Mouse (Mus musculus): ENCODE results near the gene Samd4b. TPM values are rescaled to one million over a fixed set of nuclear protein-coding genes. Genes with fewer than 3 reads are reported as not detected.

The Samd4b gene
- polyA plus RNA-seq, 1 experiment from 2014 or later: 25.1 TPM

DNA sequence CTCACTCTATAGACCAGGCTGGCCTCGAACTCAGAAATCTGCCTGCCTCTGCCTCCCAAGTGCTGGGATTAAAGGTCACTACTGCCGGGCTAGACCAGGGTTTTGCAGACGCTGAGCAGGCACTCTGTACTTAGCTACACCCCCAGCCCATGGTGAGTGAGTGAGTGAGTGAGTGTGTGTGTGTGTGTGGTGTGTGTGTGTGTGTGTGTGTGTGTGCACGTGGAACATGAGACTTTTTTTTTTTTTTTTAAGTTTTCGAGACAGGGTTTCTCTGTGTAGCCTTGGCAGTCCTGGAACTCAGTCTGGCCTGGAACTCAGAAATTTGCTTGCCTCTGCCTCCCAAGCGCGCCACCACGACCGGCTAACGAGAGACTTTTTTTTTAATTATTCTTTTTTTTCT is 223.3 kb downstream of the Samd4b start:
- 85% methylated on average over 10 of the region's 10 CpGs for WGBS
- H3K27ac ChIP-seq (ENCODE audit: low read depth, low read length): peak overlapping the region; percentile 82; the same call in 1 of the 2 replicates
- no peak for ATAC-seq (ENCODE audit: low read depth)
- H3K36me3 ChIP-seq (ENCODE audit: control insufficient read depth, insufficient read depth, low read length): no peaks in the 10 kb centered on the region
- H3K4me1 ChIP-seq (ENCODE audit: control insufficient read depth, insufficient read depth, low read length): peaks cover 17% of the 10 kb centered on the region
- H3K4me2 ChIP-seq (ENCODE audit: low read depth, low read length): no peak overlapping the region
- no peak overlapping the region for H3K4me3 ChIP-seq (ENCODE audit: low read depth, low read length)
- H3K27me3 ChIP-seq (ENCODE audit: control insufficient read depth, insufficient read depth, low read length): no peaks in the 10 kb centered on the region
- no peaks in the 10 kb centered on the region for H3K9me3 ChIP-seq (ENCODE audit: control insufficient read depth, low read length)
- no peak overlapping the region for H3K9ac ChIP-seq (replicated peaks; ENCODE audit: low read depth, low read length)

DNA sequence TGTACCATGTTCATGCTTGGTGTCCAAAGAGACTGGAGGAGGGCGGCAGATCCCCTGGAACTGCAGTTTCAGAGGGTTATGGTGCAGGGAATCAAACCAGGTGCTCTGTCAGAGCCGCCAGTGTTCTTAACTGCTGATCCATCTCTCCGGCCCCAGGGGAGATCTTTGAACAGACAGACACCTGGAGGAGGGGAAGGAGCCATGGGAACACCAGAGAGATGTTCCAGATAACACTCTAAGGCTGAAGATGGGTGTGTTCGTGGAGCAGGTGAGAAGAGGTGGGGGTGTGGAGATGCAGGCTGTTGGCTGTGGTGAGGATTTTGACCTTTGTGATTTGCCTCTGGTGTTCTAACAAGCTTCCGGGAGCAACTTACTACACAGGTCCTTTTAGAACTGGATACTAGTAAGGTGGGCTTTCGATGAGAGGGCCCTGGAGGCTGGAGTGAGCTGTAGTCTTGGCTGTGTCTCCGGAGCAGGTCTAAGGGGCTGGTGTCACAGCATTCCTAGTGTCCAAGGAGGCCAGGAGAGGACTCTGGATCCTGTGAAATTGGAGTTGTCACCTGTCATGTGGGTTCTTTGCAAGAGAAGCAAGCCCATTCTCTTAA is 224.0 kb downstream of the Samd4b start:
- Histone ChIP-seq H3K4me2 (ENCODE audit: low read depth, low read length) (no peak overlapping the region), H3K9me3 (ENCODE audit: control insufficient read depth, low read length) (no peaks in the 10 kb centered on the region), H3K9ac (replicated peaks; ENCODE audit: low read depth, low read length) (no peak overlapping the region), H3K36me3 (ENCODE audit: control insufficient read depth, insufficient read depth, low read length) (no peaks in the 10 kb centered on the region), H3K4me3 (ENCODE audit: low read depth, low read length) (no peak overlapping the region), H3K4me1 (ENCODE audit: control insufficient read depth, insufficient read depth, low read length) (peaks cover 14% of the 10 kb centered on the region), H3K27me3 (ENCODE audit: control insufficient read depth, insufficient read depth, low read length) (no peaks in the 10 kb centered on the region), H3K27ac (ENCODE audit: low read depth, low read length) (no peak overlapping the region)
- 88% methylated on average over 7 of the region's 7 CpGs for WGBS
- no peak for ATAC-seq (ENCODE audit: low read depth)

DNA sequence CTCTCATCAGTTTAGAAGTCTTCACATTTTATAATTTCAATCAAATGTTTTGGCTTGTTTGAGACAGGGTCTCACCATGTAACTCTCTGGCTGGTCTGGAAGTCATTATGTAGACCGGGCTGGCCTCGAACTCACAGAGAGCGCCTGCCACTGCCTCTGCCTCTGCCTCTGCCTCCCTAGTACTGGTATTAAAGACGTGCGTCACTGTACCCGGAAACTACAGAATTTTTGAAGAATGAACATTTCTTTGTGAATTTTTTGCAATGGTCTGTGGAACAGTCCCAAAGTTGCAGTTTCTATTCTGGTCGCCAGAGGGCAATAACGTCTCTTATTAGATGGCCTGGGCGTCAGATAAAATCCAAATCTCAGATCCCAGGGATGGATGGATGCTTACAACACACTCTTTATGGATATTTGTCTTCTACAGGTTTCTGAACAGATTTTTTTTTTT is 224.8 kb downstream of the Samd4b start:
- Histone ChIP-seq H3K27ac (ENCODE audit: low read depth, low read length) (peak overlapping the region; percentile 62; the same call in 1 of the 2 replicates), H3K9ac (replicated peaks; ENCODE audit: low read depth, low read length) (peak overlapping the region; percentile 16; the same call in 1 of the 2 replicates), H3K9me3 (ENCODE audit: control insufficient read depth, low read length) (no peaks in the 10 kb centered on the region), H3K4me3 (ENCODE audit: low read depth, low read length) (peak overlapping the region; percentile 79), H3K4me2 (ENCODE audit: low read depth, low read length) (peak overlapping the region; percentile 97), H3K27me3 (ENCODE audit: control insufficient read depth, insufficient read depth, low read length) (no peaks in the 10 kb centered on the region), H3K4me1 (ENCODE audit: control insufficient read depth, insufficient read depth, low read length) (peaks cover 14% of the 10 kb centered on the region), H3K36me3 (ENCODE audit: control insufficient read depth, insufficient read depth, low read length) (no peaks in the 10 kb centered on the region)
- 0% methylated on average over 9 of the region's 9 CpGs for WGBS
- peak; percentile 3; the same call in 1 of the 2 replicates for ATAC-seq (ENCODE audit: low read depth)

DNA sequence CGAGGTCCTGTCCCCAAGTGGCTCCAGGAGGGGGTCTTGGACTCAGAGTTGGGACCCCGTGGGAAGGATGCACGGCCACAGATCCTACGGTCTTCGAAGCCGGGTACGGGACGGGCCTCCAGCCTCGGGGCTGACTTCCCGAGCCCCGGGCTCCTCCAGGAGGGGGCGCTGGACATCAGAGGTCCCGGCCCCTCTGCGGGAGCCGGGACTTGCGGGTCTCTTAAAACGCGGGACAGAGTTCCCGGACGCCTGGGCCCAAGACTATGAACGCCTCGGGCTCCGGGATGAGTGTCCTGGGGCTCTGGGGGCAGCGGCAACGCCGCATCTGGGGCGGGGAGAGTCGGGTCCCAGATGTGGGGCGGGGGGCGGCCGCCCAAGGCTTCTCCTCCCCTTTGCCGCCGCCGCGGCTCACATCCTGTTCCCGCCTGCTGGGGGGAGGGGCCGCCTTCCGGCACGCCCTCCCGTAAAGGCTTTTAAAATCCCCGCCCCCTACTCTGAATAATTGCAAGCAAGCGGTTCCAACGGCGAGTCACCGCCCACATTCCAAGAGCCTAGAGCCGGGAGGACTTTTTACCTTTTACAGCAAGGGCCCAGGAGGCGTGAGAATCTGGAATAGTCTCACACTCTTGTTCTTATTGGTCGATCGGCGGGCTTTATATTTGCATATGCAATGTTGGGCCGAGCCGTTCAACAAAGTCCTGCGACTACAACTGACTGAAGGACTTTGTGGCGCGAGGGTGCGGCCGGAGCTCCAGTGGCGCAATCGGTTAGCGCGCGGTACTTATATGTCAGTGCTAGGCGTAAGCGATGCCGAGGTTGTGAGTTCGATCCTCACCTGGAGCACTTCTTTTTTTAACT is 225.5 kb downstream of the Samd4b start, which contains the start of gene Plekhg2:
Plekhg2 (minus strand) TSS at position 349 of the 858 bp plus-strand sequence.
- Histone ChIP-seq H3K27ac (ENCODE audit: low read depth, low read length) (peak within 1 kb of the TSS; percentile 83), H3K36me3 (ENCODE audit: control insufficient read depth, insufficient read depth, low read length) (peaks cover 5% of the 10 kb centered on the region), H3K27me3 (ENCODE audit: control insufficient read depth, insufficient read depth, low read length) (no peaks in the 10 kb centered on the region), H3K4me1 (ENCODE audit: control insufficient read depth, insufficient read depth, low read length) (peaks cover 14% of the 10 kb centered on the region), H3K9ac (replicated peaks; ENCODE audit: low read depth, low read length) (peak within 1 kb of the TSS; percentile 80), H3K4me2 (ENCODE audit: low read depth, low read length) (peak within 1 kb of the TSS; percentile 97), H3K4me3 (ENCODE audit: low read depth, low read length) (peak within 1 kb of the TSS; percentile 79), H3K9me3 (ENCODE audit: control insufficient read depth, low read length) (no peaks in the 10 kb centered on the region)
- ATAC-seq (ENCODE audit: low read depth): peak; percentile 89
- under 1% methylated on average over 63 of the region's 66 CpGs for WGBS

DNA sequence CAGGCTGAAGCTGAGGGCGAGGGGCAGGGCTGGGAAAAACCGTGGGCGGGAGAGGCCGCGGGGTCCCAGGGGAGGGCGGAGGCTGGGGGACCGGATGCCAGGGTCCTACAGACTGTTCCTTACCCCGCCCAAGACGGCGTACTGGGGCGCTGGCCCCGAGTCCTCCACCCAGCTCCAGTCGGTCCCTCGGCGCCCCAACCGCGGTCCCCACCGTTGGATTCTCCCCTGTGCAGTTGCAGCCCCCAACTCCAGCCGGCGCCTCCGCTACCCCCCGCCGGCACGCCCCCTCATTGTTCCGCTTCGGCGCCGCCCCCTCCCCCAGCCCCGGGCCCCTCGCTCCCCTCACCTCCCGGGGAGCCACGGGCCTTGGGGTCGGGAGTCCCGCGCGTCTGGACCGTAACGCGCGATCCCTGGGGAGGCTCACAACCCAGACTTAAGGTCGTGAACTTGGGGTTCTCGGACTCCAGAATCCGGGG is 226.4 kb downstream of the Samd4b start:
- under 1% methylated on average over 43 of the region's 43 CpGs for WGBS
- peak overlapping the region; percentile 83 for H3K27ac ChIP-seq (ENCODE audit: low read depth, low read length)
- ATAC-seq (ENCODE audit: low read depth): no peak
- no peaks in the 10 kb centered on the region for H3K9me3 ChIP-seq (ENCODE audit: control insufficient read depth, low read length)
- H3K4me3 ChIP-seq (ENCODE audit: low read depth, low read length): peak overlapping the region; percentile 79
- H3K27me3 ChIP-seq (ENCODE audit: control insufficient read depth, insufficient read depth, low read length): no peaks in the 10 kb centered on the region
- H3K4me2 ChIP-seq (ENCODE audit: low read depth, low read length): peak overlapping the region; percentile 97
- peaks cover 7% of the 10 kb centered on the region for H3K36me3 ChIP-seq (ENCODE audit: control insufficient read depth, insufficient read depth, low read length)
- peak overlapping the region; percentile 80 for H3K9ac ChIP-seq (replicated peaks; ENCODE audit: low read depth, low read length)
- H3K4me1 ChIP-seq (ENCODE audit: control insufficient read depth, insufficient read depth, low read length): peaks cover 13% of the 10 kb centered on the region

DNA sequence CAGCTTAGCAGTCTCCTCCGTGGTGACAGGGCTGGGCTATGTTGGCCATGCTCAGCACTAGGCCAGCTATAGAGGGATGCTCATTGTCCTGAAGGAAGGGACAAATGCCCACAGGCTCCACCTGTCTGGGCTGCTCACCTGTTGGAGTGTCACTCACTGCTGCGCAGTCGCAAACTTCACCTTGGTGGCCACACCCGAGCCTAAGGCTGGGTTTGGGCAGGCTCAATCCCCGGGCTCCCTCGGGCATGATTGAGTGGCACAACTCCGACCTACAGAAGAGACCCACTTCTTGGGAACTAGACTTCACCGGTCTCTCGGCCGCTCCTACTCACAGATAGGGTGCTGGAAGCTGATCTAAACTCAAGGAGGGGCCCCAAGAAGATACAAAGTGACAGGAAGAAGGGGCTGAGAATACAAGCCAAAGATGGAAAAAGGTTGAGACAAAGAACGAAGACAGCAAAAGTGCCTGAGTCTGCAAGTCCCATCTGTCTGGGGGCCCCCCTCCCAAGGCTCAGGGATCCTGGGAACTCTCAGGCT is 226.9 kb downstream of the Samd4b start:
- Histone ChIP-seq H3K4me2 (ENCODE audit: low read depth, low read length) (peak overlapping the region; percentile 97), H3K9me3 (ENCODE audit: control insufficient read depth, low read length) (no peaks in the 10 kb centered on the region), H3K4me1 (ENCODE audit: control insufficient read depth, insufficient read depth, low read length) (peaks cover 9% of the 10 kb centered on the region; the same call in 1 of the 2 replicates), H3K36me3 (ENCODE audit: control insufficient read depth, insufficient read depth, low read length) (peaks cover 7% of the 10 kb centered on the region), H3K4me3 (ENCODE audit: low read depth, low read length) (peak overlapping the region; percentile 79), H3K9ac (replicated peaks; ENCODE audit: low read depth, low read length) (peak overlapping the region; percentile 80), H3K27me3 (ENCODE audit: control insufficient read depth, insufficient read depth, low read length) (no peaks in the 10 kb centered on the region), H3K27ac (ENCODE audit: low read depth, low read length) (peak overlapping the region; percentile 83)
- WGBS: 10% methylated on average over 11 of the region's 11 CpGs
- no peak for ATAC-seq (ENCODE audit: low read depth)

DNA sequence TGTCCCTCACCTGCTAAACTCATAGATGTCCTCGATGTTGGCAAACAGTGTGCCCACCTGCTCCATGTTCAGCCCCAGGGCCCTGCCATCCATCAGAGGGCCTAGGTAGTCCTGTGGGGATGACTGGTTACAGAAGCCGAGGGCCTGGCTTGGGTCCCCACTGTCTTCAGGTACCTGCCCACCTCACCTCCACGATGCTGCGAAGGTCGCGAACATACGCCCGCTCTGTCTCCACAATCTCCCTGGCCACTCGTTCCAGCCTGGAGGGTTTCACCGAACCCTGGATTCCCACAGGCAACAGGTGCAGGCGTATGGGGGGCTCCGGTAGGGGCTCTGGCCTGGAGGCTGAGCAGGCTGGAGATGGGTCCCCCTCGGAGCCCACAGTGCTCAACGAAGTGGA is 227.9 kb downstream of the Samd4b start:
- Histone ChIP-seq H3K4me2 (ENCODE audit: low read depth, low read length) (peak overlapping the region; percentile 97), H3K27me3 (ENCODE audit: control insufficient read depth, insufficient read depth, low read length) (no peaks in the 10 kb centered on the region), H3K9me3 (ENCODE audit: control insufficient read depth, low read length) (no peaks in the 10 kb centered on the region), H3K36me3 (ENCODE audit: control insufficient read depth, insufficient read depth, low read length) (peaks cover 7% of the 10 kb centered on the region), H3K4me3 (ENCODE audit: low read depth, low read length) (no peak overlapping the region; the same call in 1 of the 2 replicates), H3K27ac (ENCODE audit: low read depth, low read length) (no peak overlapping the region), H3K4me1 (ENCODE audit: control insufficient read depth, insufficient read depth, low read length) (peaks cover 9% of the 10 kb centered on the region; the same call in 1 of the 2 replicates), H3K9ac (replicated peaks; ENCODE audit: low read depth, low read length) (no peak overlapping the region; the same call in 1 of the 2 replicates)
- no peak for ATAC-seq (ENCODE audit: low read depth)
- 90% methylated on average over 14 of the region's 14 CpGs for WGBS

DNA sequence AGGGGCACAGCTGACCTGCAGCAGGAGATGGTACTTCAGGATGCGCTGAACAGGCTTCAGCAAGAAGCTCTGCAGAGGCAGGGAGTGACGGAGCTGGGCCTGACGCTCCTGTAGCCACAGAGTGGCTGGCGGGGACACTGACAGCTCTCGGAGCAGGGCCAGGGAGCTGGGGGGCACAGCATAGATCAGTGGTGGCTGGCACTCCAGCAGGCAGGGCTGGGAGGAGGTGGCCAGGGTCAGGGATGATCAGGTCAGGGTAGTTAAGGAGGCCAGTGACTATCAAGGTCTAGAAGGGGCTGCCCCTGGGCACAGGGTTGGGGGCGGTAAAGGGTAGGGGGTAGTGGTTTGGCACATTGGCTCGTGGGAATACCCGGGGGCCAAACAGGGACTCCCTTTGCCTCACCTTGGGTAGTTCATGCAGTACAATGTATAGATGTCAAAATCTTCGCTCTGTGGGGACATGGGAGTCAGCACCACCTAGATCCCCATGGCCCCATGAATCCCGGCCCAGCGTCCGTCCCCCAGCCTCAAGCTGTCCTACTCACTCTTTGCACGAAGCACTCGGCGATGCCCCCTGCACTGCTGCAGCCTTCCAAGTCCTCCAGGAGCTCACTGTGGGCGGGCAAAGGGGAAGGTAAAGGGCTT is 229.5 kb downstream of the Samd4b start:
- no peaks in the 10 kb centered on the region for H3K27me3 ChIP-seq (ENCODE audit: control insufficient read depth, insufficient read depth, low read length)
- peaks cover 9% of the 10 kb centered on the region; the same call in 1 of the 2 replicates for H3K4me1 ChIP-seq (ENCODE audit: control insufficient read depth, insufficient read depth, low read length)
- H3K36me3 ChIP-seq (ENCODE audit: control insufficient read depth, insufficient read depth, low read length): peaks cover 10% of the 10 kb centered on the region
- no peak overlapping the region for H3K4me3 ChIP-seq (ENCODE audit: low read depth, low read length)
- 91% methylated on average over 16 of the region's 16 CpGs for WGBS
- no peak overlapping the region for H3K9ac ChIP-seq (replicated peaks; ENCODE audit: low read depth, low read length)
- H3K4me2 ChIP-seq (ENCODE audit: low read depth, low read length): no peak overlapping the region
- no peak for ATAC-seq (ENCODE audit: low read depth)
- H3K27ac ChIP-seq (ENCODE audit: low read depth, low read length): no peak overlapping the region
- H3K9me3 ChIP-seq (ENCODE audit: control insufficient read depth, low read length): no peaks in the 10 kb centered on the region

All from neural tube, embryonic 14.5 days (tissue).